Mouse (Mus musculus): ENCODE measurements around the gene Nfkb2.

The Nfkb2 gene

DNA sequence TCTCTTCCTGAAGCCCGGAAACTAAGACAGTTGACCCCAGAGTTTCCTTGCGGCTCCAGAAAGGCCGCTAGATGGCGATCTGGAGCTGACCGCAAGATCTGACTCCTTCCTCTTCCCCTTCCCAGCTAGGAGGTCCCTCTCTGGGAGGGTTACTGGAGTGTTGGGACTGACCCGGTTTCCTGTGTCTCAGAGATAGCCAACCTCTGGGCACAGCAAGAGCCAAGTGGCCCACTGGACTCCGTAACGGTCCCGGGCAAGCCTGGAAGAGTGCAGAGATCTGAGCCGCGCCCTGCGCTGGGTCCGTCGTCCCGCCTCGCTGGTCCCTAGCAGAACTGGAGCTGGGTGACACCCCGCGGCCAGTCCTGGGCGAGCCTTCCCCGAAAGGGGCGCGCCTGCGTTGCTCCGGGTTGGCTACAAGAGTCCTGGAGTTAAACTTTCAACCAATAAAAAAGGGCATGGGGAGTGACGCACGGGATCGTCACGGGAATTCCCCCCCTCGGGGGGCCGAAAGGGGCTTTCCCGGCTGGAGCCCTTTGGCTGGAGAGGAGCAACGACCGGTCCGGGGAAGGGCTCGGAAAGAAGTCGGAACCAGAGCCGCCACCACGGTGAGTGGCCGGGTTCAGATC, at the start of gene Nfkb2:
Gene Nfkb2, plus strand, starts transcription at position 105 of the 626 bp plus-strand sequence.
- DNase-seq (ENCODE audit: low read depth in 2 of 2, low spot score in 2 of 2): peak; percentile 89 to 93

DNA sequence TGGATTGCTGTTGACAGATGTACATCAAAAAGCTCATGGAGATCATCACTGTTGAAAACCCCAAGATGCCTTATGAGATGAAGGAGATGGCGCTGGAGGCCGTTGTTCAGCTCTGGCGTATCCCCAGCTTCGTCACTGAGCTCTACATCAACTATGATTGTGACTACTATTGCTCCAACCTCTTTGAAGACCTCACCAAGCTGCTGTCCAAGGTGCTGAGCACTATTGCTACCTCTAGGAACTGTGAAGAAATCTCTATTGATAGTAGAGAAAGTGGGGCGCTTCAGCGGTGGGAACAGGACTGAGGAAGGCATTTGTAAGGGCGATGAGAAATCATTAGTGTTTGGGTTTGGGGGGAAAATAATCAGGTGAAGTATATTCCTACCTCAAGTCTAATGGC, 39.4 kb upstream of the Nfkb2 start:
- DNase-seq (ENCODE audit: low read depth in 2 of 2, low spot score in 2 of 2): no peak

DNA sequence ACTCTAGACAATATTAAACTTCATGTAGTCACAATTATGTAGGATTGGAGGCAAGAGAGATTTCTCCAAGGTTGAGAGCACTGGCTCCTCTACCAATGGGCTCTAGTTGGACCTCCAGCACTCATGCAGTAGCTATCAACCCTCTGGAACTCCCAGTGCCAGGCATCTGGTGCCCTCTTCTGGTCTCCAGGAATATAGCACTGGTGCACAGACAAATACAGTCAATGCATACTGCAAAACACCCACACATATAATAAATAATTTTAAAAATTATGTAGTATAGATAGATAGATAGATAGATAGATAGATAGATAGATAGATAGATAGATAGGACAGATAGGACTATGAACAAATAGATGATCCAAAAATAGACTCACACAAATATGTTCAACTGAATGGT, 28.8 kb upstream of the Nfkb2 start:
- DNase-seq (ENCODE audit: low read depth in 2 of 2, low spot score in 2 of 2): peak in 1 of 2 experiments; percentile 21

DNA sequence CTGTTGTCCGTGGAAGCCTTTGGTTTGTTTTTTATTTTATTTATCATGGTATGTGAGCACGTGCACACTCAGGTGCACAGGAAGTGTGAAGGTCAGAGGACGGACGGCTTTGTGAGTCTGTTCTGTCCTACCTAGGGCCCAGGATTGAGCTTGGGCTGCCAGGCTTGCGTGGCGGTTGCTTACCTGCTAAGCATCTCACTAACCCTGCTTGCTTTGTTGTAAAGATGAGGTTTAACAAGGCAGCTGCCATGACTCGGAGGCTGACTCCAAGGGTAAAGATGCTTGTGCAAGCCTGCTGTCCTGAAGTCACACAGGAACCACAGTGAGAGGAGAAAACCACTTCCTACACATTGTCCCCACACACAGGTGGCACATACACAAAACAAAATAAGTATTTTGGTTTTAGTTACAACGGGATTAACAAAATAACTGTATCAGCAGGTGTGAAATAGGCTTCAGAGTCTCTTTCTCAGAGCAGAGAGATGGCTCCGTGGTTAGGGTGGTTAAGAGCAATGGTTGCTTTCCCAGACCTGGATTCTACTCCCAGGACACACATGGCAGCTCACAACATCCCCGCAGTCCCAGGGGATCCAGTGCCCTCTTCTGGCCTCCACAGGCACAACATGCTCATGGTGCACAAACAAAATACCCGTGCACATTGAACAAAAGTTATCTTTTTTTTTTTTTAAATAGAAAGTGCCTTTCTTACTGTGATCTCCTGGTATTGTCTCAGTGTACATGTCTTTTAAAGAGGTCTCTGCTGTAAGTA, 21.9 kb upstream of the Nfkb2 start:
- DNase-seq (ENCODE audit: low read depth in 2 of 2, low spot score in 2 of 2): no peak

DNA sequence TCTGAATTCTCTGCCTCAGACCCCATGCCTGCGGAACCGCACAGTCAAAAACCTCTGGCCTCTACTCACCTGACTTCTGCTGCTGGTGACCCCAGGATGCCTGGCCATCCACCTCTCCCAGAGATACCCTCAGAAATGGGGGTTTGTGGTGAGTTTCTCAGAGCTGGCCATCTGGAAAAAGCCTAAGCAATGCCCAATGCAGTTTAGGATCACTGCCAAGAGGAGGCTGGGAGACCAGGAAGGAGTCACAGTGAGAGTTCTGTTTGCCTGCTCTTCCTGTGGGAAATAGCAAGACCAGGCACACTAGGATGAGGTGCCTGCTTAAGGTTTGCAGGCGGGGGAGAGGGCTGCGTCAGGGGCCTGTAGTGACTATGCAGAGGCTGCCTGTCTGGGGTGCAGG, 19.4 kb upstream of the Nfkb2 start:
- no peak for DNase-seq (ENCODE audit: low read depth in 2 of 2, low spot score in 2 of 2)

DNA sequence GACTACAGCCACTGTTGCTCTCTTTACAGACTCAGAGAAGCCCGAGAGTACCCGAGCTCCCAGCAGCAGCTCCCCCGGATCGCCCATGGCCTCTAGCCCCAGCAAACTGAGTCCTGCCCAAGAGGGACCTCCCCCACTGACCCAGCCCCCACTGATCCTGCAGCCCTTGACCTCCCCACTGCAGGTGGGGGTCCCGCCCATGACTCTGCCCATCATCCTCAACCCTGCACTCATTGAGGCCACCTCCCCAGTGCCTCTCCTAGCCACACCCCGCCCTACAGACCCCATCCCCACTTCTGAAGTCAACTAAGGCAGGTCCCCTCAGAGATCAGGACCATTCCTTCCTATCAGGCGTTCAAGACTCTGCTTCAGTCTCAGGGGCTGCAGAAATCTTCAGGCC, 18.5 kb upstream of the Nfkb2 start:
- no peak for DNase-seq (ENCODE audit: low read depth in 2 of 2, low spot score in 2 of 2)

DNA sequence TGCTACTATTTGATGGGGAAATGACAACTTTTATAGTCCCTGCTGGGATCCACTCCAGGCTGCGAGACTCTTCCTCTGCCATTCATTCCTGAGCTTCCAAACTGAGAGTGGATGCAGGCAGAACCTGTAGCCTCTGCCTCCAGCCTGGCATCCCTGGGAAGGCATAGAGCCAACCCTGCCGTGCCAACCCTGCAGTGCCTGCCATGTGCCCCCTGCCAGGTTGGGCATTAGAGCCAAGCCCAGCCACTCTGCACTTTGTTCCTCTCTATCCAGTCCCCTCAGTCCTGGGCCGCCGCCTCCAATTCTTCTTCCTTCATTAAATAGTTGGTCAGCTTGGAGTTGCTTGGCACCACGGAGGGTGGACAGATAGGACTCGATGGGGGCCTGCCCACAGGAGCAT, 18.1 kb upstream of the Nfkb2 start:
- no peak for DNase-seq (ENCODE audit: low read depth in 2 of 2, low spot score in 2 of 2)

DNA sequence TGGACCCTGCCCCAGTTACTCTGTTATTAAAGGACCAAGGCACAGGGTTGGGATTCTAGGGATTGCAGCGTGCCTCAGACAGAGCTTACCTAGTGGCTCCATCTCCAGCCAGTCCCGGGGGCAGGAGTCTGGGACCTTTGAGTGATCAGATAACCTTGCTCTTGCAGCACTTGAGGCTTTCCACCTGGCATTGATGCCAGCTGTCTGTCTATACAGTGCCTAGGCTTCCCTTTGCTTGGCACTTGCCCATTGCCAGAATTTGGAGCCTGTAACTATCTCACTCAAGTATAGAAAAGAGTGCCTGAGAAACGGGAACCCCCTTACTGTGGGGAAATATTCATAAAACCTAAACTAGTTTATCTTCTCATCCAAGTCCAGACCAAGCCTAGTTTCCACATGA, 17.2 kb upstream of the Nfkb2 start:
- DNase-seq (ENCODE audit: low read depth in 2 of 2, low spot score in 2 of 2): no peak

DNA sequence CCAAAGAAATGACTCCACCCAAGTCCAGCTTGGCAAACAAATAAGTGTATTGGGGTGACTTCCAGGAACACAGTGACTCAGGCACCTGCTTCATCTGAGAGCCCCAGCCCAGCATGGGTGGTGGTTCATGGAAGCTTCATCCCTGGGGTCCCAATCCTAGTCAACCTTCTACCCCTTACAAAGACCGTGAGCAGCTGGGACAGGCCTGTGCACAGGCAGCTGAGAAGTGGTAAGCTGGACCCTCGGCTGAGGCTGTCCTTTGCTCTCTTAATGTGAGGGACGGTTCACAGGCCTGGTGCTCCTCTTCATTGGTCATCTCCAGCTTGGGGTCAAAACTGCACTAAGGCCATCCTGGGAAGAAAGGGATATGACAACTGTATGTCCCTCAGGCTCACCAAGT, 16.6 kb upstream of the Nfkb2 start:
- DNase-seq (ENCODE audit: low read depth in 2 of 2, low spot score in 2 of 2): no peak

DNA sequence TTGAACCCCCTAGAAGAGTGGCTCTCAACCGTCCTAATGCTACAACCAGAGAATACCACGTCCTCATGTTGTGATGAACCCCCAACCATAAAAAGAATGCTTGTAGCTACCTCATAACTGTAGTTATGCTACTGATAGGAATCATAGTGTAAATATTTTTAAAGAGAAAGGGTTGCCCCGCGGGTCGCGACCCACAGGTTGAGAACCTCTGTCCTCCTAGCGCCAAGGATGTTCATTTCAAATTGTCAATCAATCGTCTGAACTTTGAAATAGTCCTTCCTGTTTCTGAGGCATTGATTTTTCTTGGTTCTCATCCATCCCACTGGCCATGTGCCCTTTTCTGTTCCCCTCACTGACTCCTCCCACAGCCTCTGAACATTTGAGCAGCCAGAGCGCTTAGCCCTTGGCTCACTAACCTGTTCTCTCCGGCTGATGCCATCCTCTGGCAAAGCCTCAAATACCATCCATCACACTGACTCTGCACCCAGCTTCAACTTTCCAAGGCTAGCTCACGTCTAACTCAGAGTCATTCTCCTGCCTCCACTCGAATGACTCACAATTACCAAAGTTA, 13.5 kb upstream of the Nfkb2 start:
- DNase-seq (ENCODE audit: low read depth in 2 of 2, low spot score in 2 of 2): no peak

DNA sequence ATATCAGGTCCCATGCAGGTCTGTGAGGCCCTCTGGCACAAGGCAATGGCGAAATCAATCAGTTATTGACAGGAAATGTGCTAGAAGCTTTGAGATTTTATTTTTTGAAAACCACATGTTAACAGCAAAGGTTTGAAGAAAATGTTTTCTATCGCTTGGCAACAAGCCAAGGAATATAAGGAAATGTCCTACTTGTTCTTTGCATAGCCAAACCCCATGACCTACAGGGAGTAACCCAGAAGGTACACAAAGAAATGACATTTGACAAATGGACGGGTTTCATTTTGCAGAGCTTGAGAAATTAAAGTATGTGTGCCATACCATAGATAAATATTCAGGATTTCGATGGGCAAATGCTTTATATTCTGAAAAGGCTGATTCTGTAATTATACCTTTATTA, 7.2 kb upstream of the Nfkb2 start:
- no peak for DNase-seq (ENCODE audit: low read depth in 2 of 2, low spot score in 2 of 2)

DNA sequence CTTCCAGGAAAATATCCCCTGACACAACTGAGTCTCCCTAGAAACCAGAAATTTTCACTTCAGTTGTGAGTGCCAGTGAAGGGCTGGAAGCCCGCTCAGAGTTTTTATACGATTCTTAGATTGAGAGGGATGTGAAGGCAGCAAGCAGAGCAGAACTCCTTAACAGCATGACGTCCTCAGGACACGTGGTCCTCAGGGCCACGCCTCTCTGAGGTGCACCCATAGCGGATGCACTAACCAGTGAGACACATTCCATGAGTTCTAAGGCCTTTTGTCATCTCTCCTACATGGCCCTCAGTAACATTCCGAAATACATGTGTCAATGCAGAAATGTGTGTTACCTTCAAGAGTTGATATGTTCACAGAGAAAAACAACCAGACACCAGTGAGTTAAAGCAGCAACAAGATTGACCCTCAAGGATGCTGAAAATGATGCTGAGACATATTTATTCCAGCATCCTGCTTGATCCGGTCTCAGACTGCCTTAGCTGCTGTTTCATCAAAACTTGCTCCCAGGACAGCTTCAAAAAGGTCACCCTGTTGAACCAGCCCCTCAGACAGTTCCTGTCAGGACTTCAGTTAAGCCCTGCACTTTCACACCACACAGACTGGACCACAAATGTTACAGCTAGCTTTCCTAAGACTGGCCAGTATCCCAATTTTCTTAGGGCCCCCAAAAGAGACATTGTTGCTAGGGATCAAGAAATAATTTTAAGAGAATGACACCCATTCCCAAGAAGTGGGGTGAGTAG, 3.6 kb upstream of the Nfkb2 start:
- DNase-seq (ENCODE audit: low read depth in 2 of 2, low spot score in 2 of 2): no peak

DNA sequence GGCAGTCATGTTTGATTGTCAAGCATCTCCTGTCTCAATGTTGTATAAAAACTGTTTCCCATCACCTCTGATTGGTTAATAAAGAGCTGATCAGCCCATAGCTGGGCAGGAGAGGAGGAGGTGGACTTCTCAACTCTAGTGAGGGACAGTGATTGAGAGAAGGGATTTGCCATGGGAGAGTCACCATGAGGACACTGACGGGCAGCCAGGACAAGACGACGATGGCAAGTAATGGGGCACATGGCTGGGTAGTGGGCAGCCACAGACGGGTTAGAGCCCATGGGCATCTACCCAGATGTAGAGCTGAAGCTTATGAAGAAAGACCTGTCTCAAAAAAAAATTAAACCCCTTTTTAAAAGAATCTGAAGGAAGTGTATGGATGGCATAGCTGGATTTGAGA, 1.6 kb upstream of the Nfkb2 start:
- DNase-seq (ENCODE audit: low read depth in 2 of 2, low spot score in 2 of 2): no peak

DNA sequence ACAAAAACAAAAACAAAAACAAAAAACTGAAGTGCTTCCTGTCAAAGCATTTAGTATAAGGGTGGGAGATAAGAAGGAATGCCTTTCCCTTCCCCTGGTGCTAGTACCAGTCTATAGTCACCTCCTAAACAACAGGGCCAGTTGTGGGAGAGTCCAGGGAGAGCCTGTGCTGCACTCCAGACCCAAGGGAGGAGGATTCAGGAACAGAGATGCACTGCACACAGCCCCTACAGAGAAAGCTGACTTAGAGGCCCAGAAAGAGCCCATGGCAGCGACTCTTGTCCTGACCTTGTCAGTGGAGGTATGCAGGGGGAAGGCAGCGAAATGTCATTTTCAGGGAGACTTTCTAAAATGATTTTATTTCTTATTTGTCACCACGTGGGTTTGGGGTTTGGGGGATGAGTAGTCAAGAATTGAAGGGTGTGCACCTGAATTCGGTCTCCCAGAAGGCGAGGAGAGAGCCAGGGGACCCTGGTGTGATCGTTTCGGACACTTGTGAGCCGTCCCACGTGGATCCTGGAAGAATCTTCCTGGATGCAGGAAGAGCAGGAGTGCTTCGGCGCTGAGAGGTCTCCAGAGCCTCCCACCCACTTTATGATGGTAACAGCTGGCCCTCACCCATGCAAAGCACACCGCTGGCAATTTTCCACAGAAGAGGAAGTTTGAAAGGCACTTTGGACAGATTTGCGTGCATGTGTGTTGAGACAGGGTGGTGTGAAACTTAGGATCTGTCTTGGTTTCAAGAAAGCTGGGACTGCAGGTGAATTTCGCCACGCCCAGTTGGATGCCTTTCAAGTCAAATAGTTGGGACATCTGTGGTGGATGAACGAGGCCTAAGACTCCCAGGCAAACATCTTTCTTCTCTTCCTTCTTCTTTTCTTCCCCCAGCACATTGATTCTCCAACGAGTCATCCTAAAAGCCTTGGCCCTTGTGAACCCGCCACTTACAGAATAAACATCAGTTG, 587 bp upstream of the Nfkb2 start:
- DNase-seq (ENCODE audit: low read depth in 2 of 2, low spot score in 2 of 2): no peak

DNA sequence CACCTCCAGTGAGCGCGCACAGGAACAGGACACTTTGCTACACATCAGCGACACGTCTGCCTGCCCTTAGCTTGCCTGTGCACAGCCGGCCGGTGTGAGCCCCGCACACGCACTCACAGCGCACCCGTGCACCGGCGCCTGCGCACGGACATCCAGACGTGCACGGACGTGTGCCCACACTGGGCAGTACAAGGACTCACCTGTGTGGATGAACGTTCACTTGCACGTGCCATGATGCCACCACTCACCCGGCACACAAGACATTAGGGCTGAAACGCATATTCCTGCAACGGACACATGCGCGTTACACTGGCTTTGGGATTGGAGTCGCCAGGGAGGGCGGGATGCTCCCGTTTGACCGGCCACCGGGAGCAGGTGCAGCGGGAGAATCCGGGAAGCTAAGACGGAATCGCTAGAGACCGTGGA, 801 bp downstream of the Nfkb2 start:
- no peak for DNase-seq (ENCODE audit: low read depth in 2 of 2, low spot score in 2 of 2)

DNA sequence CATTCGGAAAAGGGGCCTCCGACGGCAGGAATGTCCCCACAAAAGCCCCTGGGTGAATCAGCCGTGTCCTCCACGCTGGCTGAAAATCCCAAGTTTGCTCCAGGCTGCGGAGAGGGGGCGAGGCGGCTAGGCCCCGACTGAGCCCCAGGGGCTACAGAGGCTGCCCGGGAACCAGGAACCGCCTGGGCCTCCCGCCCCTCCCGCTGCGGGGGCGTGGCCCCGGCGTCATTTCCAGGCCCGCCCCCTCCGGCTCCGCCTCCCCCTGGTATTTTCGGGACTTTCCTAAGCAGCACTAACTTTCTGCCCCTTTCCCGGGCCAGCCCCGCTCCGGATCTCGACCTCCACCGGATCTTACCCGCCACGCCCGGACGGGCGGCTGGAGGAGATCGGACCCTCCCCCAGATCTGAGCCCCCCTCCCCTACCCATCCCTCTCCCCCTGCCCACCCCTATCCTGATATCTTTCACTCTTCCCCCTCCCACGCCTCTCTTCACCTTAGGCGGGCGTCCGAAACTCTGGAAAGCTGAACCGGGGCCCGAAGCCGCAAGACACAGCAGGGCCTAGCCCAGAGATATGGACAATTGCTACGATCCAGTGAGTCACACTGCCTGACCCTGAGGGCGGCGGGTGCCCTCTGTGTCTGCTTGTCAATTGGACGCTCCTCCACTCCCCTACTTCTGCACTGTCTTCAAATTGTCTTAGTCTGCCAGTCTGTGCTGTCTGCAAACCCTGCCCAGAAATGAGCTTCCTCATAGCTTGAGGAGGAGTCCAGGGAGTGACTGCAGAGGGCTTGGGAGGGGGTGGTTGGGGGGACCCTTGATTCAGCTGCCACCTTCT, 1.5 kb downstream of the Nfkb2 start:
- DNase-seq (ENCODE audit: low read depth in 2 of 2, low spot score in 2 of 2): peak; percentile 89 to 91

DNA sequence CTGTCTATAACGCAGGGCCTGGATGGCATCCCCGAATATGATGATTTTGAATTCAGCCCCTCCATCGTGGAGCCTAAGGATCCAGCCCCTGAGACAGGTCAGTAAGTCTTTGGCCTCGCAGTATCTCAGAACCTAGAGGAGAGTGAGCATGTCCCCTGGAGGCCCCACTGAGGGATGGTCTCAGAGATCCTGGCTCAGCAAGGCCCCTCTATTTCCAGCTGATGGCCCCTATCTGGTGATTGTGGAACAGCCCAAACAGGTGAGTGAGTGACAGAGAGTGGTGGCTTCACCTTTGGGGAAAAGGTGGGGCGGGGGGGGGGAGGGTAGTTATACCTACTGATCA, 2.1 kb downstream of the Nfkb2 start:
- DNase-seq (ENCODE audit: low read depth in 2 of 2, low spot score in 2 of 2): no peak

DNA sequence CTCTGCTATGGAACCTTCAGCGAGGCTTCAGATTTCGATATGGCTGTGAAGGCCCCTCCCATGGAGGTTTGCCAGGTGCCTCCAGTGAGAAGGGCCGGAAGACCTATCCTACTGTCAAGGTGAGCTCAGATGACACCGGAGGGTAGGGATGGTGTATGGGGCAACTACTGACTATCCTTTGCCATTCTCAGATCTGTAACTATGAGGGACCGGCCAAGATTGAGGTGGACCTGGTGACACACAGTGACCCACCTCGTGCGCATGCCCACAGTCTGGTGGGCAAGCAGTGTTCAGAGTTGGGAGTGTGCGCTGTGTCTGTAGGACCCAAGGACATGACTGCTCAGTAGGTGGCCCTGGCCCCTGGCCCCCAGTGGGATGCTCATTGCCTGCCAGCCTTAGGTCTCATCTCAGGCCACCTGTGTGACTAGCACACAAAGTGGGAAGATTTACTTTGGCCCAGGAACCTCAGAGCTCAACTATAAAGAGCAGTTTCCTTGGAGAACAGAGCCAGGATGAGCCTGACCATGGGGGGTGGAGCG, 2.7 kb downstream of the Nfkb2 start:
- DNase-seq (ENCODE audit: low read depth in 2 of 2, low spot score in 2 of 2): no peak

DNA sequence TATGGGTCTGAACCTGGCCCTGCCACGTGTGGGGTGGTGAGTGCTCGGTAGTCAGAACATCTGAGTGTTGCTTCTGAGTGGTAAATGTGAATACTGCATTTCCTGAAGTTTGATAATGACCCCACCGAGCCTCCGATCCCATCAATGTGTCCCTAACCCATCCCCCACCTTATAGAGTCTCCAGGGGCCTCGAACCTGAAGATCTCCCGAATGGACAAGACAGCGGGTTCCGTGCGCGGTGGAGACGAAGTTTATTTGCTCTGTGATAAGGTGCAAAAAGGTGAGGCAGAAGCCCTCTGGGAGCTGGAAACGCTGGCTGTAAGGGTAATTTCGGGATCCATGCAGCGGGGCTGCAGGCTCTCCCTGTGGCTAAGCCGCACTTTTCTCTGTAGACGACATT, 3.7 kb downstream of the Nfkb2 start:
- DNase-seq (ENCODE audit: low read depth in 2 of 2, low spot score in 2 of 2): no peak

DNA sequence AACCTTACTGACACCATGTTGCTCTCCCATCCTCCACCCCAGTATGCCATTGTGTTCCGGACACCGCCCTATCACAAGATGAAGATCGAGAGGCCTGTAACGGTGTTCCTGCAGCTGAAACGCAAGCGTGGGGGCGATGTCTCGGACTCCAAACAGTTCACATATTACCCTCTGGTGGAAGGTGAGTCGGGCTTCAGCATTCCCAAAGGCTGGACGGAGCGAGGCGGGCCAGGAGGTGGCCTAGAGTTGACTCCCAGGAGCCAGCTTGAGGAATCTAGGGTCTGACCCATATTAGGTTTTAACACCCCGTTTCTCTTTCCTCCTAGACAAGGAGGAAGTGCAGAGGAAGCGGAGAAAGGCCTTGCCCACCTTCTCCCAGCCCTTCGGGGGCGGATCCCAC, 4.2 kb downstream of the Nfkb2 start:
- no peak for DNase-seq (ENCODE audit: low read depth in 2 of 2, low spot score in 2 of 2)

Data from CD8-positive naive resting alpha-beta T cell, adult 2 months (primary cell).